Mouse (Mus musculus): ENCODE measurements around the gene Phospho1. TPM values are rescaled to one million over a fixed set of nuclear protein-coding genes. Genes with fewer than 3 reads are reported as not detected.
A peak's percentile ranks its signal among the peaks of the same experiment; 100 is the strongest.

Gene Phospho1
- polyA plus RNA-seq, 1 experiment from 2014 or later: 0.51 TPM

DNA sequence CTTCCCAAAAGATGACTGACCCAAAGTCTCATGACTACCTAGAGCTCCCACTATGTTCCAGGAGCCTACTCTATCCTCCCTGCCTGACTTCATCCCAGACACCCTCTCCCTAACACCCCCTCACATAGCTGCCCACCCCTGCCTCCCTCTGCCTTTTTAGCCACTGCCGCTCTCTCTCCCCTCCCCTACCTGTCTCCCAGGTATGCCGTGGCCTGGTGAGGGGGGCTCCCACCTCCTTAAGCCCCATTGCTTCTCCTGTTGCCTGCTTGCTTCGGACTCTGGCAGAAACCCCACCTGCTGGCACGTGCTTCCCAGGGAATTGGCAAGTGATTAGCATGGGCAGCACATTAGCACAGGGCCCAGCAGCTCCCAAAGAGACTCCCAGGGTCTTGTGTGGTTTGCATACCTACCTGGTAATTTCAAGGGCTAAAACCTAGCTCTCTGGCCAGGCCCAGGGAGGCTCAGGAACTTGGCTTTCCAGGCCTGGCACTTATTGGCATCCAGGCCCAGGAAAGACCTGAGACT, 5.3 kb downstream of the Phospho1 start:
- 32% methylated on average over 4 of the region's 4 CpGs for WGBS
- H3K27ac ChIP-seq (ENCODE audit: low read depth, low read length): no peak overlapping the region
- no peaks in the 10 kb centered on the region for H3K36me3 ChIP-seq (ENCODE audit: control insufficient read depth, insufficient read depth, low read length)
- no peak overlapping the region for H3K9ac ChIP-seq (replicated peaks; ENCODE audit: low read depth, low read length)
- H3K4me3 ChIP-seq (ENCODE audit: low read depth, low read length): no peak overlapping the region
- H3K4me1 ChIP-seq (ENCODE audit: control insufficient read depth, insufficient read depth, low read length): peaks cover 16% of the 10 kb centered on the region
- H3K9me3 ChIP-seq (ENCODE audit: control insufficient read depth, low read length): no peaks in the 10 kb centered on the region
- H3K27me3 ChIP-seq (ENCODE audit: control insufficient read depth, insufficient read depth, low read length): peaks cover 70% of the 10 kb centered on the region
- ATAC-seq (ENCODE audit: low read depth): no peak
- no peak overlapping the region for H3K4me2 ChIP-seq (ENCODE audit: low read depth, low read length)

DNA sequence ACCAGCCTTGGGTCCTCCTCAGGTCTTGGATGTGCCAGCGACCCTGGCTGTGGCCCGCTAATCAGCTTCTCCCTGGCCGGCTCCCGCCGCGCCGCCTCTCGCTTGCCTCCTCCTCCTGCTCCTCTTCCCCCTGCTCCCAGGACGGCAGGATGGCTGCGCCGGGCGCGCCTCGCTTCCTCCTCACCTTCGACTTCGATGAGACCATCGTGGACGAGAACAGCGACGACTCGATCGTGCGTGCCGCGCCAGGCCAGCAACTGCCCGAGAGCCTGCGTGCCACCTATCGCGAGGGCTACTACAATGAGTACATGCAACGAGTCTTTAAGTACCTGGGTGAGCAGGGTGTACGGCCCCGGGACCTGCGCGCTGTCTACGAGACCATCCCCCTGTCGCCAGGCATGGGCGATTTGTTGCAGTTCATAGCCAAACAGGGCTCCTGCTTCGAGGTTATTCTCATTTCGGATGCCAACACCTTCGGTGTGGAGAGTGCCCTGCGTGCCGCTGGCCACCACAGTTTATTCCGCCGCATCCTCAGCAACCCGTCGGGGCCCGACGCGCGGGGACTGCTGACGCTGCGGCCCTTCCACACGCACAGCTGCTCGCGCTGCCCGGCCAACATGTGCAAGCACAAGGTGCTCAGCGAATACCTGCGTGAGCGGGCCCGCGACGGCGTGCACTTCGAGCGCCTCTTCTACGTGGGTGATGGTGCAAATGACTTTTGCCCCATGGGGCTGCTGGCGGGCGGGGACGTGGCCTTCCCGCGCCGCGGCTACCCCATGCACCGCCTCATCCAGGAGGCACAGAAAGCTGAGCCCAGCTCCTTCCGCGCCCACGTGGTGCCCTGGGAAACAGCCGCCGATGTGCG, 6.3 kb downstream of the Phospho1 start:
- Histone ChIP-seq H3K27me3 (ENCODE audit: control insufficient read depth, insufficient read depth, low read length) (peaks cover 72% of the 10 kb centered on the region), H3K4me2 (ENCODE audit: low read depth, low read length) (peak overlapping the region; percentile 37), H3K36me3 (ENCODE audit: control insufficient read depth, insufficient read depth, low read length) (no peaks in the 10 kb centered on the region), H3K4me1 (ENCODE audit: control insufficient read depth, insufficient read depth, low read length) (peaks cover 11% of the 10 kb centered on the region), H3K9ac (replicated peaks; ENCODE audit: low read depth, low read length) (no peak overlapping the region), H3K9me3 (ENCODE audit: control insufficient read depth, low read length) (no peaks in the 10 kb centered on the region), H3K4me3 (ENCODE audit: low read depth, low read length) (peak overlapping the region; percentile 11), H3K27ac (ENCODE audit: low read depth, low read length) (no peak overlapping the region)
- ATAC-seq (ENCODE audit: low read depth): no peak
- WGBS: 2% methylated on average over 72 of the region's 80 CpGs

- peak overlapping the region; percentile 11; the same call in 1 of the 2 replicates for H3K4me3 ChIP-seq (ENCODE audit: low read depth, low read length)
- H3K9ac ChIP-seq (replicated peaks; ENCODE audit: low read depth, low read length): no peak overlapping the region
- H3K27ac ChIP-seq (ENCODE audit: low read depth, low read length): no peak overlapping the region
- H3K9me3 ChIP-seq (ENCODE audit: control insufficient read depth, low read length): no peaks in the 10 kb centered on the region
- ATAC-seq (ENCODE audit: low read depth): no peak
- WGBS: 4% methylated on average over 10 of the region's 10 CpGs
- peaks cover 11% of the 10 kb centered on the region for H3K4me1 ChIP-seq (ENCODE audit: control insufficient read depth, insufficient read depth, low read length)
- H3K27me3 ChIP-seq (ENCODE audit: control insufficient read depth, insufficient read depth, low read length): peaks cover 75% of the 10 kb centered on the region
- no peaks in the 10 kb centered on the region for H3K36me3 ChIP-seq (ENCODE audit: control insufficient read depth, insufficient read depth, low read length)
- peak overlapping the region; percentile 37; the same call in 1 of the 2 replicates for H3K4me2 ChIP-seq (ENCODE audit: low read depth, low read length)
Measured at GRCm38 (mm10) chr11:95831276-95831619, 6.9 kb downstream of the Phospho1 start.

DNA sequence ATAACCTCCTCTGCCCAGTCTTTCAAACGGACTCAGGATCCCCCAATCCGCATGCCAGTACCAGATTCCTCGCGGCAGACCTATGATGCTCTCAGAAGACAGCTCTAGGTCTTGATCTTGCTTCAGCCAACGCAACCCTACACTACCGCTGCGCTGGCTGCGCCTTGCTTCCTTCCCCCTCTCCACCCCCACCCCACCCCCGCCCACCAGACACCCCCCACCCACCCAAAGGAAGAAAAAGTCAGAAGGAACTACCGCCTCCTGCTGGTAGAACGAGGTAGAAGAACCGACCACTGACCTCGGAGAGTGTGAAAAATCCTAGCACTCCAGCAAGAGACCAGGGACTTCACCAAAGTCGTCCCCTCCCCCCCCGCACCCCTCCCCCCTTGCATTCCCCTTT, 7.3 kb downstream of the Phospho1 start:
- Histone ChIP-seq H3K4me3 (ENCODE audit: low read depth, low read length) (no peak overlapping the region; the same call in 1 of the 2 replicates), H3K4me1 (ENCODE audit: control insufficient read depth, insufficient read depth, low read length) (peaks cover 11% of the 10 kb centered on the region), H3K9me3 (ENCODE audit: control insufficient read depth, low read length) (no peaks in the 10 kb centered on the region), H3K36me3 (ENCODE audit: control insufficient read depth, insufficient read depth, low read length) (no peaks in the 10 kb centered on the region), H3K27ac (ENCODE audit: low read depth, low read length) (no peak overlapping the region), H3K9ac (replicated peaks; ENCODE audit: low read depth, low read length) (no peak overlapping the region), H3K27me3 (ENCODE audit: control insufficient read depth, insufficient read depth, low read length) (peaks cover 72% of the 10 kb centered on the region), H3K4me2 (ENCODE audit: low read depth, low read length) (no peak overlapping the region)
- 3% methylated on average over 15 of the region's 15 CpGs for WGBS
- no peak for ATAC-seq (ENCODE audit: low read depth)

DNA sequence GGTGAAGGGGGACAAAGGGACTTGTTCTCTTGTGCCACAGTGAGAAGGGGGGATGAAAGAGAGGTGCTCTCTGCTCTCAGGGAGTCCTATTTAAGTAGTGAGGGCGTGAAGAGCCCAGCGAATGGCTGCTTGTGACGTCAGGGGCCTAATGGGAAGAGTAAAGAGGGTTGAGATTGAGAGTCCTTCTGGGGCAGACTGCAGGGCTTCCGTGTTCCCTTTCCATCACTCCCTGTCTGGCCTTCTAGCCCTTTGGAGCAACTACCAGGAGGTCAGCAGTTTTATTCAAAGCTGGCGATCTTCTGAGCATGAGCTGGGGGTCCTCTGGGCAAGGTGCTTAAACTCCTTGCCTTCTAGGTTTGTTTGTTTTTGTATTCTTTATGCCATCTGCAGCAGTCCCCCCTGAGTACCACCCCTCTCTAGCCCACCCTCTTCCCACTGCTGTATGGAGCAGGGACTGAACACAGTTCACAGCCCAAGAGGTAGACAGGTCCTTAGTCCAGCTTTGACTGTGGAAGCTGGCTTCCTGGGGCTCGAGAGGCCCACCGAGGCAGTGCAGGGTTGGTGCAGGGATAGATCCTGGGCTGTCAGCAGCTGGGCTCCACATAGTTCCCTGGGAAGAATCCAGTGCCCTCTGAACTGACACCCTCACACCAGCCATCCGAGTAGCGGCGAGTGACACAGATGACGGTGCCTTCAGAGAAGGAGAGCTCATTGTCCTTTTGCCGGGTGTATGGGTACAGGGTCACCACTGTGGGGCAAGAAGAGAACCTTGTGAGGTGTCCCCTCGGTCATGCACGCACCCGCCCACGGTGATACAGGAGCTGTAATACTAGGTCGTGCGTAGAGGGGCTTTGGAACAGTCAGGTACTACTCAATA, 8.1 kb downstream of the Phospho1 start:
- no peak overlapping the region for H3K9ac ChIP-seq (replicated peaks; ENCODE audit: low read depth, low read length)
- no peaks in the 10 kb centered on the region for H3K9me3 ChIP-seq (ENCODE audit: control insufficient read depth, low read length)
- peaks cover 67% of the 10 kb centered on the region for H3K27me3 ChIP-seq (ENCODE audit: control insufficient read depth, insufficient read depth, low read length)
- H3K36me3 ChIP-seq (ENCODE audit: control insufficient read depth, insufficient read depth, low read length): no peaks in the 10 kb centered on the region
- H3K4me3 ChIP-seq (ENCODE audit: low read depth, low read length): no peak overlapping the region
- WGBS: 38% methylated on average over 18 of the region's 18 CpGs
- ATAC-seq (ENCODE audit: low read depth): no peak
- H3K4me1 ChIP-seq (ENCODE audit: control insufficient read depth, insufficient read depth, low read length): peaks cover 11% of the 10 kb centered on the region
- no peak overlapping the region for H3K4me2 ChIP-seq (ENCODE audit: low read depth, low read length)
- H3K27ac ChIP-seq (ENCODE audit: low read depth, low read length): no peak overlapping the region

GRCm38 (mm10) chr11:95833006-95833570, 8.8 kb downstream of the Phospho1 start:
- H3K27ac ChIP-seq (ENCODE audit: low read depth, low read length): no peak overlapping the region
- H3K4me2 ChIP-seq (ENCODE audit: low read depth, low read length): no peak overlapping the region
- peaks cover 11% of the 10 kb centered on the region for H3K4me1 ChIP-seq (ENCODE audit: control insufficient read depth, insufficient read depth, low read length)
- no peak for ATAC-seq (ENCODE audit: low read depth)
- no peaks in the 10 kb centered on the region for H3K9me3 ChIP-seq (ENCODE audit: control insufficient read depth, low read length)
- no peak overlapping the region for H3K4me3 ChIP-seq (ENCODE audit: low read depth, low read length)
- peaks cover 67% of the 10 kb centered on the region for H3K27me3 ChIP-seq (ENCODE audit: control insufficient read depth, insufficient read depth, low read length)
- no peaks in the 10 kb centered on the region for H3K36me3 ChIP-seq (ENCODE audit: control insufficient read depth, insufficient read depth, low read length)
- no peak overlapping the region for H3K9ac ChIP-seq (replicated peaks; ENCODE audit: low read depth, low read length)
- WGBS: 14% methylated on average over 8 of the region's 8 CpGs

- no peak overlapping the region for H3K9ac ChIP-seq (replicated peaks; ENCODE audit: low read depth, low read length)
- 3% methylated on average over 18 of the region's 18 CpGs for WGBS
- no peak overlapping the region for H3K27ac ChIP-seq (ENCODE audit: low read depth, low read length)
- peaks cover 11% of the 10 kb centered on the region for H3K4me1 ChIP-seq (ENCODE audit: control insufficient read depth, insufficient read depth, low read length)
- no peak for ATAC-seq (ENCODE audit: low read depth)
- no peak overlapping the region for H3K4me3 ChIP-seq (ENCODE audit: low read depth, low read length)
- no peaks in the 10 kb centered on the region for H3K9me3 ChIP-seq (ENCODE audit: control insufficient read depth, low read length)
- peaks cover 62% of the 10 kb centered on the region for H3K27me3 ChIP-seq (ENCODE audit: control insufficient read depth, insufficient read depth, low read length)
- H3K36me3 ChIP-seq (ENCODE audit: control insufficient read depth, insufficient read depth, low read length): no peaks in the 10 kb centered on the region
- no peak overlapping the region for H3K4me2 ChIP-seq (ENCODE audit: low read depth, low read length)
Measured at GRCm38 (mm10) chr11:95833631-95834142, 9.4 kb downstream of the Phospho1 start.

GRCm38 (mm10) chr11:95834143-95834667, 9.9 kb downstream of the Phospho1 start:
- 7% methylated on average over 19 of the region's 22 CpGs for WGBS
- Histone ChIP-seq H3K27me3 (ENCODE audit: control insufficient read depth, insufficient read depth, low read length) (peaks cover 57% of the 10 kb centered on the region), H3K27ac (ENCODE audit: low read depth, low read length) (no peak overlapping the region), H3K9me3 (ENCODE audit: control insufficient read depth, low read length) (no peaks in the 10 kb centered on the region), H3K4me3 (ENCODE audit: low read depth, low read length) (no peak overlapping the region), H3K9ac (replicated peaks; ENCODE audit: low read depth, low read length) (no peak overlapping the region), H3K36me3 (ENCODE audit: control insufficient read depth, insufficient read depth, low read length) (no peaks in the 10 kb centered on the region), H3K4me1 (ENCODE audit: control insufficient read depth, insufficient read depth, low read length) (peaks cover 11% of the 10 kb centered on the region), H3K4me2 (ENCODE audit: low read depth, low read length) (no peak overlapping the region)
- no peak for ATAC-seq (ENCODE audit: low read depth)
